Mouse (Mus musculus) intestine, embryonic 14.5 days (tissue): ENCODE measurements around the gene Ngb. TPM values are rescaled to one million over a fixed set of nuclear protein-coding genes. Genes with fewer than 3 reads are reported as not detected.

Source experiments
- ATAC-seq: fragments of 200-750 bp; cut with Nextera tagmentation; replicated peaks from 2 replicates; pipeline ENCODE4 v1.8.0; 2017; ENCODE audit warnings: low read depth, moderate number of reproducible peaks, moderate TSS enrichment, moderate library complexity; ENCODE audit not compliant: low FRiP score, low TSS enrichment
- DNase-seq: peaks from one replicate; pipeline ENCODE4 v3.0.0-alpha.2; 2018; ENCODE audit warnings: low spot score
- H3K27ac ChIP-seq: fragments of 300-500 bp; sonication (generic); 2 replicates; pipeline ENCODE4 v1.5.1; 2014; ENCODE audit warnings: low read depth, mild to moderate bottlenecking, control low read depth
- H3K27me3 ChIP-seq: fragments of 300-500 bp; sonication (generic); replicated peaks from 2 replicates; pipeline ENCODE4 v1.6.1; 2014; ENCODE audit warnings: low read length, control low read depth; ENCODE audit not compliant: control insufficient read depth, insufficient read depth
- H3K36me3 ChIP-seq: fragments of 300-500 bp; sonication (generic); 2 replicates; pipeline ENCODE4 v1.6.1; 2014; ENCODE audit warnings: low read length, control low read depth; ENCODE audit not compliant: control insufficient read depth, insufficient read depth
- H3K4me1 ChIP-seq: fragments of 300-500 bp; sonication (generic); replicated peaks from 2 replicates; pipeline ENCODE4 v1.6.1; 2014; ENCODE audit warnings: low read length, control low read depth, mixed read lengths; ENCODE audit not compliant: control insufficient read depth, insufficient read depth
- H3K4me2 ChIP-seq: fragments of 300-500 bp; sonication (generic); 2 replicates; pipeline ENCODE4 v1.6.1; 2014; ENCODE audit warnings: low read length
- H3K4me3 ChIP-seq: fragments of 300-500 bp; sonication (generic); 2 replicates; pipeline ENCODE4 v1.5.1; 2014; ENCODE audit warnings: low read depth, low read length, control low read depth, mixed read lengths
- H3K9ac ChIP-seq: fragments of 300-500 bp; sonication (generic); 2 replicates; pipeline ENCODE4 v1.6.1; 2014; ENCODE audit warnings: mild to moderate bottlenecking, low read length
- H3K9me3 ChIP-seq: fragments of 300-500 bp; sonication (generic); 2 replicates; pipeline ENCODE4 v1.6.1; 2016; ENCODE audit warnings: low read length, control low read depth; ENCODE audit not compliant: control insufficient read depth
- WGBS: fragments of 180-500 bp; shearing (Covaris S2); extraction: QIAGEN DNeasy Blood & Tissue Kit; methylation state at CpG from one replicate; pipeline ENCODE4 v1.1.7; 2014; 5-methylcytosine and 5-hydroxymethylcytosine counted together
- polyA plus RNA-seq: library from polyadenylated mRNA; unstranded; fragments of >200 nt; fragmentation: Nextera tagmentation; extraction: Ambion mirVana; gene quantifications from 2 replicates; pipeline ENCODE4 v1.2.1, GENCODE M21; 2014

Ngb gene
- polyA plus RNA-seq, 1 experiment from 2014 or later: 1.8 TPM

DNA sequence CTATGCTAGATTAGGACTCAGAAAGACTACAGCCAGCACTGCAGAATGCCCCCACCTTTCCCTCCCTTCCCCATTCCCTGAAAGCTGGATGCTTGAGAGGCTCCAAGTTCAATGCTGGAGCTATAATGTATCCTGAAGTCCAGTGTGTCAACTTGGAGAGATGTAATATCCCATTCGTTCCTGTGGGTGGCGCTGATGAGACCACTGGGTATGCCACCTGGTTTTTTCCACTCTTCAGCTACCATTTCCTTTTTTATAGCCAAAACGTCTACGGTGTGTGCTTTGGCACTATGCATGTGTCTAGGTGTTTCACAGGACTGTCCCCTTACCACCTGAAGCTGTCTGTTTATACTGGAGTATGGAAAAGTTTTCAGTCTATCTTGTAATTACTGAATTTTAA is 14.0 kb downstream of the Ngb start:
- 39% methylated on average over 4 of the region's 4 CpGs for WGBS
- Histone ChIP-seq H3K4me3 (no peak overlapping the region), H3K27ac (no peak overlapping the region), H3K9me3 (no peaks in the 10 kb centered on the region), H3K9ac (no peak overlapping the region), H3K4me1 (no peaks in the 10 kb centered on the region), H3K36me3 (no peaks in the 10 kb centered on the region), H3K27me3 (no peaks in the 10 kb centered on the region), H3K4me2 (no peak overlapping the region)
- ATAC-seq (no peak), DNase-seq (no peak)

DNA sequence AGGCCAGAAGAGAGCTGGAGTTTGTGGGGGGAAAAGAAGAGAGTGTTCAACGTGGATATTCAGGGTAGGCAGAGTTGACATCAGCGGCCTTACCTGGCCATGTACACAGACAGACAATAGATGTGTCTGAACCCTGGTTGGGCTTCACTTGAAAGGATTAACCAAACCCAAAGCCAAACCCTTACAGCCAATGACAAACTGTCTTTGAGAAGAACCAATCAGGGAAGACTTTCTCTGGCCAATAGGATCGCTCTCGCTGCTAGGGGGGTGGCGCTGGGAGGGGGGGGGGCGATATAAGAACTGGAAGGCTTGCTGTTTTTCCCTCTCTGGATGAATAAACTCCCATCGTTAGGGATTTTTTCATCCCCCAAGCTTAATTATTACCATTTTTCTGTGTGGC is 15.1 kb downstream of the Ngb start:
- Histone ChIP-seq H3K4me1 (no peaks in the 10 kb centered on the region), H3K36me3 (no peaks in the 10 kb centered on the region), H3K4me2 (no peak overlapping the region), H3K9ac (no peak overlapping the region), H3K4me3 (no peak overlapping the region), H3K9me3 (no peaks in the 10 kb centered on the region), H3K27ac (no peak overlapping the region), H3K27me3 (no peaks in the 10 kb centered on the region)
- 66% methylated on average over 7 of the region's 7 CpGs for WGBS
- no peak for ATAC-seq
- no peak for DNase-seq

DNA sequence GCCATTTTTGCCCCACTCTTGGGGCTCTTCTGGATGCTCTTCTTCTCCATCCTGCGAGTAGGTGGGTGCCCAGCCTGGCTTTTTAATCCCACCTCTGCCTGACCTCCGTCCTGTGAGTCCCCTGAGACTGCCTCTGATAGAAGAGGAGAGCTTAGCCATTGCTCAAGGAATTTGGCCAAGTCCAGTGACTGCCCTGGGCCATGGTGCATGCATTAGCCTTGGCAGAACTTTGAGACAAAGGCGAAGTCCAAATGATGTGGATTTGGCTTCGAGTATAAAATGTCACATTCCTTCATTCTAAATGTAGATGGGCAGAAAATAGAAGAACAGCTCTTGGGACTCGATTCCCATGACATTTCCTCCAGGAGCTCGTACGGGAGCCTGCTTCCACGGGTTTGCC is 19.5 kb downstream of the Ngb start:
- ATAC-seq: no peak
- no peak for DNase-seq
- Histone ChIP-seq H3K4me2 (no peak overlapping the region), H3K9me3 (no peaks in the 10 kb centered on the region), H3K4me1 (no peaks in the 10 kb centered on the region), H3K9ac (no peak overlapping the region), H3K4me3 (no peak overlapping the region), H3K27me3 (no peaks in the 10 kb centered on the region), H3K27ac (no peak overlapping the region), H3K36me3 (no peaks in the 10 kb centered on the region)
- 72% methylated on average over 8 of the region's 8 CpGs for WGBS

DNA sequence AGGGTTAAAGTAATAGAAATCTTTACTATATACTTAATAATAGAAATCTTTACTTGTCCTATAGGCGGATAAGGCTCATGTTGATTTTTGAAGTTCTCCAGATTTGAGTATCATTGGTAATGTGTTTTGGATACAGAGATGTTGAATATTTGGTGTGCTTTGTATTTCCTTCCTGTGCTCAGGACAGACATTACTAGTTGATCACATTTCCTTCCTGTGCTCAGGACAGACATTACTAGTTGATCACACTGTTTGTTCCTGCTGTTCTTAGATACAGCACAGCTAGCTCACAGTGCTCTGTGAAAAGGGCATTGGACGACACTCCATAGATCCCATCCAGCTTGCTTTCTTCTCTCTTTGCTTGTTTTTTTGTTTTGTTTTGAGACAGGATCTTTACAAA is 25.7 kb downstream of the Ngb start:
- no peak overlapping the region for H3K27ac ChIP-seq
- no peaks in the 10 kb centered on the region for H3K9me3 ChIP-seq
- H3K36me3 ChIP-seq: no peaks in the 10 kb centered on the region
- H3K27me3 ChIP-seq: no peaks in the 10 kb centered on the region
- ATAC-seq (no peak), DNase-seq (no peak)
- H3K4me3 ChIP-seq: no peak overlapping the region
- H3K4me1 ChIP-seq: no peaks in the 10 kb centered on the region
- H3K9ac ChIP-seq: no peak overlapping the region
- WGBS: 87% methylated on average over 2 of the region's 2 CpGs
- no peak overlapping the region for H3K4me2 ChIP-seq

DNA sequence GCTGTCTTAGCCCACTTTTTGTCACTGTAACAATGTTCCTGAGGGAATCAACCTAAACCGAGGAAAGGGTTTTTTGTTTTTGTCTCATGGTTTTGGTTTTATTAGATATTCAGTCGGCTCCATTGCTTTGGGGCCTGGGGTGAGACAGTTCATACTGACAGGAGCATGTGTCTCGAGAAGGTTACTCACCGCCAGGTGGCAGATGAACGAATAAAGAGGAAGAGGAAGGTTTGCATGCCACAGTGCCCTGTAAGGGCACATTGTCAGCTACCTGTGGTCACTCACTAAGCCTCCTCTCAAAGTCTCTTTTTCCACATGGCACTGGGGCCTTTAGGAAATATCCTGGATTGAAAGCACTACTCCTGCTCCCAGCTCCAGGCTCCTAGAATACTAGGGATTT is 31.8 kb downstream of the Ngb start:
- no peaks in the 10 kb centered on the region for H3K36me3 ChIP-seq
- H3K4me1 ChIP-seq: no peaks in the 10 kb centered on the region
- WGBS: 77% methylated on average over 5 of the region's 5 CpGs
- DNase-seq (no peak), ATAC-seq (no peak)
- no peaks in the 10 kb centered on the region for H3K9me3 ChIP-seq
- no peak overlapping the region for H3K4me3 ChIP-seq
- no peaks in the 10 kb centered on the region for H3K27me3 ChIP-seq
- no peak overlapping the region for H3K4me2 ChIP-seq
- no peak overlapping the region for H3K9ac ChIP-seq
- H3K27ac ChIP-seq: no peak overlapping the region

DNA sequence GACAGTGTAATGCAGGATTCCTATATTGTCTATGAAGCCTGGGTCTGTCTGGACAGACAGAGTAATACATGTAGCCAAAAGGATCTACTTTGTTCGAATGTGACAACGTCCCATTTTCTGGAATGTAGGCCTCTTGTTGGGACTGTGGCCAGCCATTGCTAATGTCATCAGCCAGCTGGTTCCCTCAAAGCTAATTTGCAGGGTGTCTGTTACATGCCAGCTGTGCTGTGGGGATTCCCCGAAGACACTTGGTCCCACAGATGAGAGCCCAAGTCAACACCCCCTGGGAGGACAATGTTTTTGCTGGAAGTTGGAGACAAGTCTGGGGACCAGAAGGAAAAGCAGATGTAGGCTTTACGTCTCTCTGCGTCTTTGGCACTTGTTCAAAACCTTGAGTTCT is 35.9 kb downstream of the Ngb start:
- H3K36me3 ChIP-seq: no peaks in the 10 kb centered on the region
- DNase-seq (no peak), ATAC-seq (no peak)
- no peak overlapping the region for H3K4me2 ChIP-seq
- no peaks in the 10 kb centered on the region for H3K27me3 ChIP-seq
- no peak overlapping the region for H3K4me3 ChIP-seq
- WGBS: 87% methylated on average over 5 of the region's 5 CpGs
- no peaks in the 10 kb centered on the region for H3K9me3 ChIP-seq
- no peaks in the 10 kb centered on the region for H3K4me1 ChIP-seq
- H3K9ac ChIP-seq: no peak overlapping the region
- H3K27ac ChIP-seq: no peak overlapping the region

DNA sequence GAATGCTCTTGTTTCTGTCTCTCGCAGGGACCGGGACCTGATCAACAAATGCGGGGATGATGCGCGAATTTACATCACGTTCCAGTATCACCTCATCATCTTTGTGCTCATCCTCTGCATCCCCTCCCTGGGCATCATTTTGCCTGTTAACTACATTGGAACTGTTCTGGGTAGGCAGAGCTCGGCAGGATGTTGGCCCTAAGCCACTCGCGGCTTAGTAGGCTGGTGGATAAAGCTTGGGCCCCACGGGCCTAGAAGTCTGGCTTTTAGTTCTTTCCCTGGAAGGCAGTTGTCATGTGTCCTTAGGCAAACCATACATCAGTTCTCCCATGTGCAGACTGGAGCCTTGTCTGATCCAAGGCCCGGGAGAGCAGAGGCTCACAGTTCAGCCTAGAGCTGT is 36.9 kb downstream of the Ngb start:
- Histone ChIP-seq H3K36me3 (no peaks in the 10 kb centered on the region), H3K27ac (no peak overlapping the region), H3K9me3 (no peaks in the 10 kb centered on the region), H3K9ac (no peak overlapping the region), H3K4me2 (no peak overlapping the region), H3K4me1 (no peaks in the 10 kb centered on the region), H3K27me3 (no peaks in the 10 kb centered on the region), H3K4me3 (no peak overlapping the region)
- ATAC-seq (no peak), DNase-seq (no peak)
- 85% methylated on average over 11 of the region's 11 CpGs for WGBS

DNA sequence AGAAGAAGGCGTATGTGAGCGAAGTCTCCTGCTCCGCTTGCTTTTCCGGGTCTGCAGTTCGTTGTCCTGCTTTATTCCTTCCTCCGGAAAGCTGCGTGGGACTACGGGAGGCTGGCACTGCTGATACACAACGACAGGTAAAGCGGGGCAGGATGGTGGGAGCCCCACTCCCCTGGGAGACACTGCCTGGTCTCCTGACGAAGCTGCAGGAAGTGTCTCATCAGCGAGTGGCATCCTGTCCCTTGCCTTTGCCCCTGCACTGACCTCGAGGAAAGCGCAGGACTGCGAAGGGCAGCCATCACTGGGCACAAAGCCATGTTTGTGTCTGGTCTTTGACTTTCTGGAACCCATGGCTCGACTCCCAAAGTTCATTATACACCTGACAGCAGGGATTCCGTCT is 45.3 kb downstream of the Ngb start:
- H3K9ac ChIP-seq: no peak overlapping the region
- DNase-seq (no peak), ATAC-seq (no peak)
- no peak overlapping the region for H3K4me3 ChIP-seq
- H3K27ac ChIP-seq: no peak overlapping the region
- no peaks in the 10 kb centered on the region for H3K4me1 ChIP-seq
- H3K9me3 ChIP-seq: no peaks in the 10 kb centered on the region
- no peaks in the 10 kb centered on the region for H3K36me3 ChIP-seq
- H3K27me3 ChIP-seq: no peaks in the 10 kb centered on the region
- 65% methylated on average over 17 of the region's 17 CpGs for WGBS
- no peak overlapping the region for H3K4me2 ChIP-seq

DNA sequence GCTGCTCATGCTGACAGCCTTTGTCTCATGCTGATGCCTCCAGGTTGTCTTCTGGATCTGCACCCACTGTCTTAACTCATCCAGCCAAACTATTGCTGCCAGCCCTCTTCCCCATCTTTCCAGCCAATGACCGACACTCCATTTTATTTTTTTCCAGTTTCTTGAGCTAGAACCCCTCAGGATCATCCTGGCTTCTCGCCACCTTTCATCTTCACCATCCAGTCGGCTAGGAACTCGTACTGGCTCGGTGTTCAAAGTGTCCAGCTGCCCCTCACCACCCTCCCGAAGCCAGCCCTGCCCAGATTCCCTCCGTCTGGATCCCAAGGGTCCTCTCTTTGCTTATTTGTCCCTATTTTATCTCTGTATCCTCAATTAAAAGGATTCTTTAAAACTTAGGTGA is 47.5 kb downstream of the Ngb start:
- H3K4me3 ChIP-seq: no peak overlapping the region
- no peak for ATAC-seq
- no peak overlapping the region for H3K9ac ChIP-seq
- H3K4me2 ChIP-seq: no peak overlapping the region
- H3K4me1 ChIP-seq: no peaks in the 10 kb centered on the region
- WGBS: 69% methylated on average over 7 of the region's 7 CpGs
- DNase-seq: no peak
- H3K27me3 ChIP-seq: no peaks in the 10 kb centered on the region
- no peaks in the 10 kb centered on the region for H3K36me3 ChIP-seq
- H3K27ac ChIP-seq: no peak overlapping the region
- H3K9me3 ChIP-seq: no peaks in the 10 kb centered on the region
